Mouse (Mus musculus) kidney, adult 18-20 months (tissue): ENCODE measurements at regions not wholly inside any gene's neighbourhood (a gene's known extent, or its start where the extent isn't known, plus 50 kb on each side); places are given as distances from the start of the nearest gene placed in this dataset.

ENCODE experiments used
- DNase-seq: peaks from one replicate; pipeline ENCODE4 v3.0.0; 2021

DNA sequence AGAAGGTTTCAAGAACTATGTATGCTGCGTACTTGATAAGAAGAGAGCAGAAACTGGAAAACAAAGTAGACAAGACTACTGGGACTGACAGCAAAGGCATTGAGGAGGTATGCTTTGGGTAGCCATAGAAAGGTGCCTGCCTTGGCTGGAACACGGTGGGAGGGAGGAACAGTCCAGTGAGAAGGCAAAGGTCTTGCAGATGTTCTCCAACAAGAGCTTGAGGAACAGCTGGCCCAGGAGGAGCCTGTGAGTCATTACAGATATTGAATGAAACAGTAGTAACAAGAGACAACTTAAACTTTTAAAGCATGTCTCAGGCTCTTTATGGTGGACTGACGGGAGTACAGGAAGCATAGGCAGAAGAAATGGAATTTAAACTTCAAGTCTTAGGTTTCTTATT lies 424.9 kb upstream of the Sphkap start:
- no peak for DNase-seq

- DNase-seq = no peak
Observed at GRCm38 (mm10) chr1:83831900-83832535, 424.0 kb upstream of the Sphkap start.

DNA sequence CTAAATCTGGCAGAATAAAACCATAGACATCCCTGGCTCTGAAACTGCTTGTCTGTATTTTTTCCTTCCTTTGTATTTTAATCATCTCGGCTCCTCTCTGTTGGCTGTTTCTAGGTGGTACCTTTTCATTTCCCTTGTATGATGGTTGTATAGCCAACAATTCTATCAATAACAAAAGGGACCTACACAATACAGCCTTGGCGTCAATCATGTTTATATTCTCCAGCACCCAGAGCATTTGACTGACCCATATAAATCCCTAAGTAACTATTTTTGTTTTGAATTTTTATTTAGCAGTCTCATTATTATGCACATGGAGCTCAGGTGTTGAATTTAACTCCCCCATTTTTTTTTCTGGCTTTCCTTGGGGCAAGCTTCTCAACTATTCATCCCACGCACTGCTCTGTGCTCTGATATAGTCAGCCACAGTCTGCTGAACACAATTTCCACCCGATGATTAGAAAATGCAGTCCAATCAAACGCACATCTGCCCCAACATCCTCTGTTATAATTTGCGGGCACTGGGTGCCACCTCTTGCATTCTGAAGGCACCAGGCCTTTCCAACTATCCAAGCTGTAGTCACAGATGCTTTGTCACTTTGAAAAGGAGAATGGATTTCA lies 422.1 kb upstream of the Sphkap start:
- no peak for DNase-seq

DNA sequence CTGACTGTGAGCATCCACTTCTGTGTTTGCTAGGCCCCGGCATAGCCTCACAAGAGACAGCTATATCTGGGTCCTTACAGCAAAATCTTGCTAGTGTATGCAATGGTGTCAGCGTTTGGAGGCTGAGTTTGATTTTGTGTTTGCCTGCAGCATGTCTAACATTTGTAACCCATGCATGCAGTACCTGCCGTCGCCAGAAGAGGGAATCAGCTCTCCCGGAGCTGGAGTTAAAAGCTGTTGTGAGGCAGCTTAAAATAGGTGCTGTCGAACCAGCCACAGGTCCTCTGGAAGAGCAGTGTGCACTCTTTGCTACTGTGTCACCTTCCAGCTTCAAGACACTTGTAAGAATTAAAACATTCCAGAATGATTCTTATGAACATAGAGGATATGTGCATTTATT lies 403.2 kb upstream of the Sphkap start:
- peak; percentile 14 for DNase-seq

DNA sequence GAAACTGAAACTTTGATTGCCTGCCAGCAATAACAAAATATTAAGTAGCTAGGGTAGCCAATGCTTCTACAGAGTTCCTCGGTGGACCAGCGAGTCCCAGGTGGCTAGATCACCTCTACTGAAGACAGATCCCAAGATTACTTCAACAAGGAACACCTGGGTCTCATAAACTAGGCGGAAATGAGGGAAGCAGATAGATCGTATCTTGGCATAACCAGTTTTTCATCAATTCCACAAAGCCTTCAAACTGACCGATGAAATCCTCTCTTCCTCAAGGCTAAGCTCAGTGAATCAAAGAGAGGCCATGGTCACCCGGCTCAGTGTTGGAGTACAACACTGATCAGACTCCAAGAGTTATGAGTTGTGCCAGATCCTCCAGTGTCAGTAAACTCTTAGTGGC lies 400.4 kb upstream of the Sphkap start:
- no peak for DNase-seq

GRCm38 (mm10) chr1:83803345-83804041 lies 395.5 kb upstream of the Sphkap start:
- DNase-seq = no peak

GRCm38 (mm10) chr1:83801759-83802158 lies 393.8 kb upstream of the Sphkap start:
- no peak for DNase-seq

GRCm38 (mm10) chr1:83796961-83797891 lies 389.2 kb upstream of the Sphkap start:
- no peak for DNase-seq

GRCm38 (mm10) chr1:83777151-83777550 lies 369.2 kb upstream of the Sphkap start:
- no peak for DNase-seq

GRCm38 (mm10) chr1:83771160-83771559 lies 363.2 kb upstream of the Sphkap start:
- DNase-seq = no peak

GRCm38 (mm10) chr1:83761499-83761898 lies 353.5 kb upstream of the Sphkap start:
- DNase-seq = no peak

- DNase-seq = no peak
Observed at GRCm38 (mm10) chr1:83756866-83757265, 348.9 kb upstream of the Sphkap start.

DNA sequence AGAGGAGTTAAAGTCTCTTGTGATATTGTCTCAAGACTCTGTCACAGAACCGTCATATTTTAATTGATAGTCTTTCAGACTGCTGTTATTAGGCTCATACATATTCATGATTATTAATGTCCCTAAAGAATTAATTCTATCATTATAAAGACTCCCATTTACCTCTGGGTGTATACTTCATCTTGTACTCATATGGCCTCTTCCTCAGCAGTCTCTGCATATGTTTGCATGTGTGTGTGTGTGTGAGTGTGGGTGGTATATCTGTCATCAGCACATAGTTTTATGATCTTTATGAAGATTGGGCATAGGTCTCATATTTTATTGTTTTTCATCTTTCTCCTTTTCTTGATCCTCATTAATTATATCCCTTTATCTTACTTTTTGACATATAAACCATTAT lies 347.3 kb upstream of the Sphkap start:
- DNase-seq = no peak

DNA sequence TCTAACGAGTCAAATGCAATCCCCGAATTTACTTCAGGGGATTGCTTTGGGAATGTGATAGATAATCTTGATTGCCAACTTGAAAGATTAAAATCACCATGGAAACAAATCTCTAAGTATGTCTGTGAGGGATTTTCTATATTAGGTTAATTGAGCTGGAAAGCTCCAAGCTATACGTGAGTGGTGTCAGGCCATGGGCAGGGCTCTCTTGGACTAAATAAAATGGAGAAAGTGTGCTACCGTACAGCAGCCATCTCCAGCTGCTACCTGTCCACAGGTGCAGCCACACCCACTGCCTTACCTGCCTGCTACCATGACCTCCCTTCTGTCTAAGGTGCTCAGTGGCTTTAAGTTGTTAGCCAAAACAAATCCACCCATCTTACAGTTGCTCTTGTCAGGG lies 345.0 kb upstream of the Sphkap start:
- DNase-seq = no peak

- no peak for DNase-seq
Observed at GRCm38 (mm10) chr1:83748974-83749373, 341.0 kb upstream of the Sphkap start.

DNA sequence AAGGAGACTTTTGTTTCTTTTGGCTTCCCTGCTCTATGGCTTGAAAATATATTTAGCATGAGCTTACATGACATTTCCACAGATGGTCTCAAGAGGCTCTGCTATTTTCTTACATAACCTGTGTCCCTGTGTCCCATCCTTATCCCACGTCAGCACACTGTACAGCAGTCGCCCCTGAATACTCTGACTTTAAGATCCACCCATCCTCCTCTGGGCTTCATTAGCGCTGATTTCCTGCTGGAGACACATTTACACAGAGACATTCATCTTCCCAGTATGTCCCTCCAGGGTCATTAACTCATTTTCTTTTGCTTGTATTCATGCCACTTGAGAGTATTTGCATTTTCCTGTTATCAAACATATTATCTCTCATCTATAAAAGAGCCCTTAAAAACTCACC lies 340.1 kb upstream of the Sphkap start:
- DNase-seq = no peak

GRCm38 (mm10) chr1:83747412-83747811 lies 339.4 kb upstream of the Sphkap start:
- DNase-seq = no peak

DNA sequence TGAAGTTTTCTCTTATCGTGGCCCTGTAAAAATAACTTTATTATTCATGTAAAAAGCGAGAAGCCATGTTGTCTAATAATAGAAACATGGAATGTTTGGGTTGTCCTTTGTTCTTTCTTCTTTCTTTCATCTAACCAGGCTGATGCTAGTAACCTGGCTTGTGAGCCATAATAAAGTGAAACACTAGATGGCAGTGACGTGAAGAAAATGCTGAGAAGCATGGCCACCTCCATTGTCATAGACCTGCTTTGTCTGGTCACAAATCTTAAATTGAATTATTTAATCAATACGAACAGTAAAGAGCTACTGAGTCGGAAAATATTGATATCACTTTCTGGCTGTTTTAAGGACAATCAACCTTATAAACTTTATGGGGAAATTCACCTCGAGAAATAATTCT lies 338.0 kb upstream of the Sphkap start:
- DNase-seq = peak; percentile 4

- DNase-seq = no peak
Observed at GRCm38 (mm10) chr1:83736428-83737117, 328.6 kb upstream of the Sphkap start.

DNA sequence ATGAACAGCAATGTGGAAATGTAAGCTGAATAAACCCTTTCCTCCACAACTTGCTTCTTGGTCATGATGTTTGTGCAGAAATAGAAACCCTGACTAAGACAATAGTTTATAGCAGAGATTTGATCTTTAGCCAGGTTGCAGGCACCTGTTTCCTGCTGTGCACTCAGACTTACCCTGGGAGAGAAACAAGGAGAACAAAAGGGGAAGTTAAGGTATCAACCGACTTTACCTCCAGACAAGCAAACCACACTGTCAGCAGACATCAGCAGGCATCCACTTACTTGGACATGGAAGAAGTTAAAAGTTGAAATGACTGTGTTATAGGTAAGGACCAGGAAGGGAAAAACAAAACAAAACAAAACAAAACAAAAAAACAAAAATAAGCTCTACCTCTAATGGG lies 323.7 kb upstream of the Sphkap start:
- DNase-seq = no peak

GRCm38 (mm10) chr1:83728810-83729209 lies 320.8 kb upstream of the Sphkap start:
- no peak for DNase-seq

- no peak for DNase-seq
Observed at GRCm38 (mm10) chr1:83727938-83728337, 319.9 kb upstream of the Sphkap start.

- DNase-seq = peak; percentile 3
Observed at GRCm38 (mm10) chr1:83727215-83727614, 319.2 kb upstream of the Sphkap start.
